Mouse (Mus musculus): ENCODE data around the gene Psmc3ip. TPM values are rescaled to one million over a fixed set of nuclear protein-coding genes. Genes with fewer than 3 reads are reported as not detected.
A peak's percentile ranks its signal among the peaks of the same experiment; 100 is the strongest.

Gene Psmc3ip
- polyA plus RNA-seq, 1 experiment from 2014 or later: 45.7 TPM

DNA sequence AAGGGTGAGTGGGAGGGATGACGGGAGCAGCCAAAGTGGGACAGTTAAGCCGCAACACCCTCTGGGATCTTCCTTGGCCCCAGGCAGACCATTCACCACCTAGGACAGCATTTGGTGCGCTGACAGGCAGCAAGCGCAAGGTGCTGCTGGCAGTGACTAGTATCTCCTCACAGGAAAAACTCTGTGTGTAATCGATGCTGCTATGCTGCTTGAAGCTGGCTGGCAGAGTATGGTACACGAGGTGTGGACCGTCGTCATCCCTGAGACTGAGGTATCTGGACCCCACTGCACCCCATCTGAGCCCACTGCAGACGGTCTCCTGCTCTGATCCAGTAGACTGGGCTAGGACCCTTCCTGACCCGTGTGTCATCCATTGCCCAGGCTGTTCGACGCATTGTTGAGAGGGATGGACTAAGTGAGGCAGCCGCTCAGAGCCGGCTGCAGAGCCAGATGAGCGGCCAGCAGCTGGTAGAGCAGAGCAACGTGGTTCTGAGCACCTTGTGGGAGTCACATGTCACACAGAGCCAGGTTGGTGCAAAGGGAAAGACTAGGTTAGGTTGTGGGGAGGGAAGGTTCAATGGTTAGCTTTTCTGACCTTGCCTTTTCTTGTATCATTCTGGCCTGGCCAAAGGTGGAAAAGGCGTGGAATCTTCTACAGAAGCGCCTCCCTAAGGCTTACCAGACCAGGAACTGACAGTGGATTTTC lies 9.5 kb downstream of the Psmc3ip start:
- Histone ChIP-seq H3K9me3 (no peaks in the 10 kb centered on the region), H3K4me3 (no peak overlapping the region), H3K27ac (0 out of 2 replicates have a peak overlapping the region, but pooled peaks have one; percentile 80), H3K4me2 (replicated peaks) (0 out of 2 replicates have a peak overlapping the region, but pooled peaks have one; percentile 96), H3K9ac (no peak overlapping the region; the same call in 1 of the 2 replicates), H3K4me1 (peaks cover 34% of the 10 kb centered on the region), H3K36me3 (peaks cover 38% of the 10 kb centered on the region), H3K27me3 (peaks cover 9% of the 10 kb centered on the region)
- no peak for ATAC-seq (ENCODE audit: insufficient number of reproducible peaks, insufficient read depth, low FRiP score, low TSS enrichment)
- 91% methylated on average over 18 of the region's 18 CpGs for WGBS

DNA sequence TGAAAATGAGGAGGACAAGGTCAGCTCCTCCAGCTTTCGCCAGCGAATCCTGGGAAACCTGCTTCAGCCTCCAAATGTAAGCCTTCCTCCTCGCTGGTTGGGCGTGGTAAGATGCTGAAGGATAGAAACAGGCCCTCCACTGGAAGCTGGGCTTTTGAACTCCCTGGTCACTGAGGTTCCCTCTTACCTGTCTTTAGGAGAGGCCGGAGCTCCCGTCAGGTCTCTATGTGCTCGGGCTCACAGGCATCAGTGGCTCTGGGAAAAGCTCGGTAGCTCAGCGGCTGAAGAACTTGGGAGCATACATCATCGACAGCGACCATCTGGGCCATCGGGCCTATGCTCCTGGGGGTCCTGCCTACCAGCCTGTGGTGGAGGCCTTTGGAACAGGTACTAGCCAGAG lies 10.4 kb downstream of the Psmc3ip start:
- Histone ChIP-seq H3K36me3 (peaks cover 29% of the 10 kb centered on the region), H3K27ac (no peak overlapping the region), H3K9me3 (no peaks in the 10 kb centered on the region), H3K4me3 (no peak overlapping the region), H3K27me3 (peaks cover 19% of the 10 kb centered on the region), H3K4me1 (peaks cover 35% of the 10 kb centered on the region), H3K9ac (no peak overlapping the region), H3K4me2 (replicated peaks) (no peak overlapping the region)
- 95% methylated on average over 12 of the region's 12 CpGs for WGBS
- ATAC-seq (ENCODE audit: insufficient number of reproducible peaks, insufficient read depth, low FRiP score, low TSS enrichment): no peak

DNA sequence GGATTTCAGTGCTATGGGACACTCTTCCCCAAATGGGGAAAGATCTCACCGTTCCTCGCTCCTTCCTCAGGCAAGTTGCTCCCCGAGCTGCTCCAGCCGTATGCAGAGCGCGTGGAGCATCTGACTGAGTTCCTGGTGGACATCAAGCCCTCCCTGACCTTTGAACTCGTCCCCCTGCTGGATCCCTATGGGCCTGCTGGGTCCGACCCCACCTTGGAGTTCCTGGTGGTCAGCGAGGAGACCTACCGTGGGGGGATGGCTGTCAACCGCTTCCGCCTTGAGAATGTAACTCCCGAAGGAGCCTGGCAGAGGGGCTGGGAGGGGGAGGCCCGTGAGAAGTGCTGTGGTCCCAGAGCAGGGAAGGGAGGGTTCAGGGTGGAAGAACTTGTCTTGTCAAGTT lies 11.0 kb downstream of the Psmc3ip start:
- 0 out of 2 replicates have a peak overlapping the region, but pooled peaks have one; percentile 13 for H3K4me2 ChIP-seq (replicated peaks)
- H3K27ac ChIP-seq: no peak overlapping the region
- no peak overlapping the region for H3K9ac ChIP-seq
- no peaks in the 10 kb centered on the region for H3K9me3 ChIP-seq
- peaks cover 24% of the 10 kb centered on the region for H3K36me3 ChIP-seq
- 80% methylated on average over 14 of the region's 14 CpGs for WGBS
- peaks cover 24% of the 10 kb centered on the region for H3K27me3 ChIP-seq
- ATAC-seq (ENCODE audit: insufficient number of reproducible peaks, insufficient read depth, low FRiP score, low TSS enrichment): no peak
- peaks cover 39% of the 10 kb centered on the region for H3K4me1 ChIP-seq
- no peak overlapping the region for H3K4me3 ChIP-seq

DNA sequence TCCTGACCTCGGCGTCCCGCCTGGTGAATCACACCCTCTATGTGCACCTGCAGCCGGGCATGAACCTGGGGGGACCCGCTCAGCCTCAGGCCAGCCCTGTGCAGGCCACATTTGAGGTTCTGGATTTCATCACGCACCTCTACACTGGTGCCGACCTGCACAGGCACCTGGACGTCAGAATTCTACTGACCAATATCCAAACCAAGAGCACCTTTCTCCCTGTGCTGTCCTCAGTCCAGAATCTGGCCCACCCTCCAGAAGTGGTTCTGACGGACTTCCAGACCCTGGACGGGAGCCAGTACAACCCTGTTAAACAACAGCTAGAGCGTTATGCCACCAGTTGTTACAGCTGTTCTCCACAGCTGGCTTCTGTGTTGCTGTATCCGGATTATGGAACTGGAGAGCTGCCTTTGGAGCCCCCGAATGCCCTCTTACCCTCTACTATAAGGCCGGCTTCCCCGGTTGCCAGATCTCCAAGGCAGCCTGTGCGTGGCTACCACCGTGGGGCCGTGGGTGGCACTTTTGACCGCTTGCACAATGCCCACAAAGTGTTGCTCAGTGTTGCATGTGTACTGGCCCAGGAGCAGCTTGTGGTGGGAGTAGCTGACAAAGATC lies 12.0 kb downstream of the Psmc3ip start:
- H3K9me3 ChIP-seq: no peaks in the 10 kb centered on the region
- 34% methylated on average over 19 of the region's 19 CpGs for WGBS
- H3K27ac ChIP-seq: peak overlapping the region; percentile 84
- peak overlapping the region; percentile 90 for H3K4me2 ChIP-seq (replicated peaks)
- H3K36me3 ChIP-seq: peaks cover 15% of the 10 kb centered on the region
- peaks cover 35% of the 10 kb centered on the region for H3K27me3 ChIP-seq
- H3K4me1 ChIP-seq: peaks cover 37% of the 10 kb centered on the region
- peak; percentile 29; the same call in 1 of the 2 replicates for ATAC-seq (ENCODE audit: insufficient number of reproducible peaks, insufficient read depth, low FRiP score, low TSS enrichment)
- peak overlapping the region; percentile 74 for H3K4me3 ChIP-seq
- peak overlapping the region; percentile 88 for H3K9ac ChIP-seq

DNA sequence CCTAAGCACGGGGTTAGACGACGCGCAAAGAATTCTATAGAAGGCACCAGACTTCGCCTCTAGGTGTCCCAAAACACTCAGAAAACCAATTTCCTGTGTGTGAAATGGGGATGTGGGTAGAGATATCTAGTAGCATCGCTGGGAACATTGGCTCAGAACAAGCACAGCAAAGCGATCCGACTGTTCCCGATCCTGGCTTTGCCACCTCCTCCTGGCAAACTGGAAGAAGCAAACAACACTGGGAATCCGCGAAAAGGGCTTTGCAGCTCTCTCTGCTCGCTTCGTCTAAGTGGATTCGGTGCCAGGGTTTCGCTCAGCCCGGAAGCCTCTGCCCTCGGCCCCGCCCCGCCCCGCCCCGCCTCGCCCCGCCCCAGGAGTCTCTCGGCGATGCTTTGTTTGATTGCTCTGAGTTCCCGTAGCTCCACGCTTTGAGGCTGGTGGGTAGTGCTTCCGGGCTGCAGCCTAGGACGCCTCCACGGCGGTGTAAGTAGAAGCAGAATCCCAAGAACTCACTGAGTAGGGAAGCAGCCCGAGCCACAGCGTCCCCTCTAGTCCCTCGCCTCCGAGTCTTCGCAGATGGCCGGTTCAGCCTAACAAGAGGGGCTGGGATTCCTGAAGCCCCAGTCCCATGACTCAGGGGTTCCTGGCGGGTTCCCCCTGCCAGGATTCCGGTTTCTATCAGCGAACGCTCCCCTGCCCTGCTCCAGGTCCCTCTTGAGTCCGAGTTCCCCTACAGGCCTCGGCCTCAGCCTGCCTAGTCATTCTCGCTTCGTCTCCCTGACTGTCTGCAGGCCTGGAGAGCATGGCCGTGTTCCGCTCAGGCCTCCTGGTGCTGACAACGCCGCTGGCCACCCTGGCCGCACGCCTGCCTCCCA lies 12.8 kb downstream of the Psmc3ip start, which contains the start of gene Coasy:
TSS of gene Coasy (plus strand) at position 358 of the 875 bp plus-strand sequence.
- under 1% methylated on average over 51 of the region's 51 CpGs for WGBS
- Histone ChIP-seq H3K9me3 (no peaks in the 10 kb centered on the region), H3K4me3 (peak within 1 kb of the TSS; percentile 74), H3K36me3 (peaks cover 15% of the 10 kb centered on the region), H3K27ac (peak within 1 kb of the TSS; percentile 84), H3K4me1 (peaks cover 30% of the 10 kb centered on the region), H3K9ac (peak within 1 kb of the TSS; percentile 88), H3K4me2 (replicated peaks) (peak within 1 kb of the TSS; percentile 90), H3K27me3 (peaks cover 42% of the 10 kb centered on the region)
- ATAC-seq (ENCODE audit: insufficient number of reproducible peaks, insufficient read depth, low FRiP score, low TSS enrichment): peak; percentile 81

- H3K4me2 ChIP-seq (replicated peaks): peak overlapping the region; percentile 90
- peaks cover 50% of the 10 kb centered on the region for H3K27me3 ChIP-seq
- H3K4me3 ChIP-seq: peak overlapping the region; percentile 74
- peaks cover 27% of the 10 kb centered on the region for H3K4me1 ChIP-seq
- no peaks in the 10 kb centered on the region for H3K9me3 ChIP-seq
- peaks cover 15% of the 10 kb centered on the region for H3K36me3 ChIP-seq
- no peak for ATAC-seq (ENCODE audit: insufficient number of reproducible peaks, insufficient read depth, low FRiP score, low TSS enrichment)
- 4% methylated on average over 10 of the region's 10 CpGs for WGBS
- peak overlapping the region; percentile 88; the same call in 1 of the 2 replicates for H3K9ac ChIP-seq
- peak overlapping the region; percentile 84 for H3K27ac ChIP-seq
Measured at GRCm38 (mm10) chr11:101081659-101082058, 13.6 kb downstream of the Psmc3ip start.

- Histone ChIP-seq H3K9ac (no peak overlapping the region), H3K27me3 (peaks cover 57% of the 10 kb centered on the region), H3K9me3 (no peaks in the 10 kb centered on the region), H3K4me3 (no peak overlapping the region), H3K36me3 (peaks cover 9% of the 10 kb centered on the region; the same call in 1 of the 2 replicates), H3K4me1 (peaks cover 18% of the 10 kb centered on the region), H3K4me2 (replicated peaks) (no peak overlapping the region), H3K27ac (no peak overlapping the region)
- ATAC-seq (ENCODE audit: insufficient number of reproducible peaks, insufficient read depth, low FRiP score, low TSS enrichment): no peak
- WGBS: 65% methylated on average over 5 of the region's 5 CpGs
Measured at GRCm38 (mm10) chr11:101080421-101080820, 14.8 kb downstream of the Psmc3ip start.

DNA sequence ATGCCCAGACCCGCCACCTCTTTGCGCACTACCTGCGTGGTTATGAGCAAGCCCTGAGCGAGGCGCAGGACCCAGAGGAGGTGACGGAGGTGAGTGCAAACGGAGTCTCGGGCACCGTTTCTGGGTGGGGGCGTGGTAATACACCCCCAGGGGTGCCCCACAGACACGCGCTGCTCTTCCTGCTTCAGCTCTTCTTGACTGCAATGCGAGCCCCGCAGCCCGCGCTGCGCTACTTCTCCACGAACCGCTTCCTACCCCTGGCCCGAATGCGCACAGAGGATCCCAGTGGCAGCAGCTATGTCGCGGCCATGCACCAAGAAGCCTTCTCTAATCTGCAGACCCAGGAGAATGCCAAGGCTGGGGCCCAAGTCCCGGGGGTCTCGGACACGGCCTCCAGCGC lies 15.5 kb downstream of the Psmc3ip start:
- Histone ChIP-seq H3K9ac (no peak overlapping the region), H3K27ac (no peak overlapping the region), H3K4me2 (replicated peaks) (peak overlapping the region; percentile 32), H3K27me3 (peaks cover 57% of the 10 kb centered on the region), H3K36me3 (peaks cover 5% of the 10 kb centered on the region; the same call in 1 of the 2 replicates), H3K9me3 (no peaks in the 10 kb centered on the region), H3K4me3 (peak overlapping the region; percentile 4; the same call in 1 of the 2 replicates), H3K4me1 (peaks cover 18% of the 10 kb centered on the region)
- ATAC-seq (ENCODE audit: insufficient number of reproducible peaks, insufficient read depth, low FRiP score, low TSS enrichment): no peak
- 2% methylated on average over 27 of the region's 27 CpGs for WGBS

GRCm38 (mm10) chr11:101078121-101078520 lies 17.1 kb downstream of the Psmc3ip start, which contains the start of gene Hsd17b1:
TSS of gene Hsd17b1 (plus strand) at chr11:101078411.
- H3K27me3 ChIP-seq: peaks cover 57% of the 10 kb centered on the region
- peaks cover 7% of the 10 kb centered on the region for H3K4me1 ChIP-seq
- no peak within 1 kb of the TSS for H3K27ac ChIP-seq
- no peak within 1 kb of the TSS for H3K9ac ChIP-seq
- H3K4me3 ChIP-seq: no peak within 1 kb of the TSS
- no peak for ATAC-seq (ENCODE audit: insufficient number of reproducible peaks, insufficient read depth, low FRiP score, low TSS enrichment)
- 69% methylated on average over 9 of the region's 9 CpGs for WGBS
- H3K9me3 ChIP-seq: no peaks in the 10 kb centered on the region
- no peak within 1 kb of the TSS for H3K4me2 ChIP-seq (replicated peaks)
- H3K36me3 ChIP-seq: no peaks in the 10 kb centered on the region

- Histone ChIP-seq H3K9me3 (no peaks in the 10 kb centered on the region), H3K27me3 (peaks cover 29% of the 10 kb centered on the region), H3K4me3 (no peak overlapping the region), H3K4me1 (peaks cover 6% of the 10 kb centered on the region; the same call in 1 of the 2 replicates), H3K36me3 (no peaks in the 10 kb centered on the region), H3K27ac (no peak overlapping the region), H3K9ac (no peak overlapping the region), H3K4me2 (replicated peaks) (no peak overlapping the region)
- 74% methylated on average over 14 of the region's 14 CpGs for WGBS
- ATAC-seq (ENCODE audit: insufficient number of reproducible peaks, insufficient read depth, low FRiP score, low TSS enrichment): no peak
Measured at GRCm38 (mm10) chr11:101071810-101072428, 23.3 kb downstream of the Psmc3ip start.

DNA sequence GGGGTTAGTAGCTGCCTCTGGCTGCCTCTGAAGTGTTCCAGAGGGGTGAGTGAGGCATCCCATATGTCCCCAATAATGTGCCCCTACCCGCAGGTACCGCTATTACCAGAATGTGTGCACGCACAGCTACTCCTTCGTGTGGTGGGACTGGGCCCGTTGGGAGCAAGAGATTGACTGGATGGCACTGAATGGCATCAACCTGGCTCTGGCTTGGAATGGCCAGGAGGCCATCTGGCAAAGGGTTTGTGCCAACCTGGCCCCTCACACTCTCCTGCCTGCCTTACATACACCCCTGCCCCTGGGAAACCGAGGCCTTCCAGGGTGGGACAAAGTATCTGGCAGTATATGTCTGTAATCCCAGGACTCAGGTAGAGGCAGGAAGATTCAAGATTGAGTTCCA lies 24.2 kb downstream of the Psmc3ip start:
- Histone ChIP-seq H3K4me2 (replicated peaks) (peak overlapping the region; percentile 98), H3K36me3 (no peaks in the 10 kb centered on the region), H3K9me3 (no peaks in the 10 kb centered on the region), H3K4me3 (0 out of 2 replicates have a peak overlapping the region, but pooled peaks have one; percentile 72), H3K9ac (peak overlapping the region; percentile 69; the same call in 1 of the 2 replicates), H3K27ac (no peak overlapping the region), H3K4me1 (peaks cover 6% of the 10 kb centered on the region; the same call in 1 of the 2 replicates), H3K27me3 (peaks cover 19% of the 10 kb centered on the region)
- ATAC-seq (ENCODE audit: insufficient number of reproducible peaks, insufficient read depth, low FRiP score, low TSS enrichment): no peak
- 75% methylated on average over 6 of the region's 6 CpGs for WGBS
